Mouse (Mus musculus) heart, adult 2 months (tissue): Measurements from ENCODE around the gene Lrtm1.

Experiments
- CTCF ChIP-seq: fragments of 200-600 bp; IDR thresholded peaks from 2 replicates; pipeline ENCODE4 v1.8.1; 2022; ENCODE audit warnings: antibody characterized with exemption, mild to moderate bottlenecking, moderate library complexity
- EP300 ChIP-seq: fragments of 200-500 bp; IDR thresholded peaks from 2 replicates; pipeline ENCODE4 v1.6.1; 2011; ENCODE audit warnings: low read depth, low read length, control low read depth; ENCODE audit not compliant: insufficient read depth
- POLR2A ChIP-seq: fragments of 200-500 bp; IDR thresholded peaks from 2 replicates; pipeline ENCODE4 v1.6.1; 2011; ENCODE audit warnings: mild to moderate bottlenecking, low read depth, low read length, control low read depth; ENCODE audit not compliant: insufficient read depth

GRCm38 (mm10) chr14:29038246-29038645 lies 20.2 kb downstream of the Lrtm1 start:
- no peak for TF ChIP-seq CTCF
- TF ChIP-seq EP300, result no peak
- TF ChIP-seq POLR2A, result no peak
